Mouse (Mus musculus) lung, postnatal 4 days (tissue): ENCODE results near the gene Prrc2a.

Experiments
- DNase-seq, 2 experiments: peaks; one replicate each; pipeline ENCODE4 v3.0.0; 2021

The Prrc2a gene

GRCm38 (mm10) chr17:35189186-35189585 lies 24.5 kb upstream of the Prrc2a start:
- no peak for DNase-seq

GRCm38 (mm10) chr17:35187959-35188610 lies 23.4 kb upstream of the Prrc2a start, which contains the start of gene Lst1:
Lst1 (minus strand) TSS chr17:35188439.
- DNase-seq = no peak

GRCm38 (mm10) chr17:35187345-35187744 lies 22.6 kb upstream of the Prrc2a start:
- no peak for DNase-seq

GRCm38 (mm10) chr17:35186681-35187080 lies 22.0 kb upstream of the Prrc2a start:
- DNase-seq = peak; percentile 69 to 74

GRCm38 (mm10) chr17:35185639-35186611 lies 21.2 kb upstream of the Prrc2a start:
- peak; percentile 81 to 83 for DNase-seq

- no peak for DNase-seq
Measured at GRCm38 (mm10) chr17:35180093-35180492, 15.4 kb upstream of the Prrc2a start.

- DNase-seq = peak; percentile 80 to 85
Measured at GRCm38 (mm10) chr17:35178528-35178927, 13.8 kb upstream of the Prrc2a start.

GRCm38 (mm10) chr17:35175968-35176367 lies 11.3 kb upstream of the Prrc2a start, which contains the start of gene Aif1:
Aif1 (minus strand) TSS chr17:35176068.
- DNase-seq = no peak

GRCm38 (mm10) chr17:35175382-35175781 lies 10.7 kb upstream of the Prrc2a start:
- no peak for DNase-seq

GRCm38 (mm10) chr17:35174201-35174977 lies 9.7 kb upstream of the Prrc2a start:
- peak in 1 of 2 experiments; percentile 20 for DNase-seq

GRCm38 (mm10) chr17:35173329-35173728 lies 8.6 kb upstream of the Prrc2a start:
- DNase-seq = peak in 1 of 2 experiments; percentile 21

- DNase-seq = peak in 1 of 2 experiments; percentile 21
Measured at GRCm38 (mm10) chr17:35172445-35173234, 7.9 kb upstream of the Prrc2a start.

- DNase-seq = peak in 1 of 2 experiments; percentile 19
Measured at GRCm38 (mm10) chr17:35168541-35169207, 4.0 kb upstream of the Prrc2a start.

GRCm38 (mm10) chr17:35167794-35168193 lies 3.1 kb upstream of the Prrc2a start:
- DNase-seq = peak in 1 of 2 experiments; percentile 19

- peak in 1 of 2 experiments; percentile 75 for DNase-seq
Measured at GRCm38 (mm10) chr17:35166352-35167035, 1.8 kb upstream of the Prrc2a start.

- no peak for DNase-seq
Measured at GRCm38 (mm10) chr17:35165451-35166155, 906 bp upstream of the Prrc2a start.

- peak in 1 of 2 experiments; percentile 47 for DNase-seq
Measured at GRCm38 (mm10) chr17:35164218-35164567, 504 bp downstream of the Prrc2a start.

GRCm38 (mm10) chr17:35163326-35164081 lies 1.2 kb downstream of the Prrc2a start:
- no peak for DNase-seq

- DNase-seq = peak; percentile 54 to 63
Measured at GRCm38 (mm10) chr17:35162730-35163129, 2.0 kb downstream of the Prrc2a start.
